ENCODE assay signal across 8 mouse cellular contexts in the genomic region with DNA sequence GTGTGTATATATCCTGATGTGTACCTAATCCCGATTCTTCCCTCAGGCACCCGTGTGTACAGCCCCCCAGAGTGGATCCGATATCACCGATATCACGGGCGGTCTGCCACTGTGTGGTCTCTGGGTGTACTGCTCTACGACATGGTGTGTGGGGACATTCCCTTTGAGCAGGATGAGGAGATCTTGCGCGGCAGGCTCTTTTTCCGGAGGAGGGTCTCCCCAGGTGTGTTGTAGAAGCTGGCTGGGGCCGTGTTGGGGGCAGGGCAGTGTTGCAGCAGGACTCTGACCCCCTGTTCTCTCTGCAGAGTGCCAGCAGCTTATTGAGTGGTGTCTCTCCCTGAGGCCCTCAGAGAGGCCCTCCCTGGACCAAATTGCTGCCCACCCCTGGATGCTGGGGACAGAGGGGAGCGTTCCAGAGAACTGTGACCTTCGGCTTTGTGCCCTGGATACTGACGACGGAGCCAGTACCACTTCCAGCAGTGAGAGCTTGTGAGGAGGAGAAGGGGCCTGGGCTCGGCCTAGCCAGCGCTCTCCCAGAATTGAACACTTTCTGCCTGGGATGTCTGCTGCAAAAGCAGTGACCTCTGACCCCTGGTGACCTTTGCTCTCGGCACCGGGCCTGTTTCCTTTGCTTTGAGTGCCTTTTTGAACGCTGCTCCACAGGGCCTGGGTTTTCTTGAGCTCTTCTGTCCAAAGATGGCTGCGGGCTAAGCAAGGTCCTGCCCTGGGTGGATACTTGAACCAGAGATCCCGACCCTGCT. TPM values are rescaled to one million over a fixed set of nuclear protein-coding genes. Genes with fewer than 3 reads are reported as not detected.
DNase-seq lines count a peak whose midpoint lies in the region; ATAC-seq and TF ChIP-seq lines count a peak whose summit lies in the region.

No protein-coding gene starts in this region.

- H3K4me3 ChIP-seq in testis, adult 2 months (ENCODE audit: control insufficient read depth, low read depth, low read length) = peak overlapping the region; percentile 95
- peak overlapping the region; percentile 70 for H3K4me3 ChIP-seq in heart, embryonic 15.5 days
- peak overlapping the region; percentile 93 for H3K4me3 ChIP-seq in limb, embryonic 10.5 days
- H3K4me3 ChIP-seq in neural tube, embryonic 13.5 days = peak overlapping the region; percentile 94

- peak overlapping the region; percentile 88 for H3K9ac ChIP-seq in heart, embryonic 15.5 days
- peak overlapping the region; percentile 95 for H3K9ac ChIP-seq in neural tube, embryonic 13.5 days

- peak; percentile 73 to 87 for DNase-seq in adrenal gland, adult (ENCODE audit: inconsistent age in 2 of 2, low spot score in 1 of 2)
- no peak for DNase-seq in adrenal gland, postnatal 4 days (ENCODE audit: low spot score in 2 of 2)
- no peak for DNase-seq in testis, postnatal 14 days (ENCODE audit: low spot score)
- DNase-seq in limb, embryonic 10.5 days (ENCODE audit: low spot score) = no peak

- TF ChIP-seq CTCF in testis, adult 2 months (IDR thresholded peaks at IDR 0.05; ENCODE audit: control insufficient read depth, insufficient read depth, insufficient replicate concordance, low read depth, low read length) = peak; percentile 20; the same call in 1 of the 2 replicates

- peak overlapping the region; percentile 92 for H3K4me2 ChIP-seq in heart, embryonic 15.5 days
- peak overlapping the region; percentile 77 for H3K4me2 ChIP-seq in neural tube, embryonic 13.5 days

- WGBS in heart, embryonic 15.5 days = 21% methylated on average over 22 of the region's 22 CpGs
- 55% methylated on average over 22 of the region's 22 CpGs for WGBS in limb, embryonic 10.5 days
- 48% methylated on average over 22 of the region's 22 CpGs for WGBS in neural tube, embryonic 13.5 days

- H3K27me3 ChIP-seq in testis, adult 2 months (ENCODE audit: control insufficient read depth, insufficient read depth, low read length) = no peaks in the 10 kb centered on the region
- H3K27me3 ChIP-seq in heart, embryonic 15.5 days = no peaks in the 10 kb centered on the region
- no peaks in the 10 kb centered on the region for H3K27me3 ChIP-seq in limb, embryonic 10.5 days (ENCODE audit: low read depth, poor library complexity, severe bottlenecking)
- H3K27me3 ChIP-seq in neural tube, embryonic 13.5 days = no peaks in the 10 kb centered on the region

- no peak for TF ChIP-seq POLR2A in testis, adult 2 months (IDR thresholded peaks at IDR 0.05; ENCODE audit: control insufficient read depth, low read depth, low read length)

- ATAC-seq in heart, embryonic 15.5 days (replicated peaks; ENCODE audit: insufficient number of reproducible peaks, insufficient read depth, low FRiP score, low read depth) = no peak
- peak; percentile 25 for ATAC-seq in neural tube, embryonic 13.5 days (ENCODE audit: low read depth)
- ATAC-seq in activated CD4-positive, CD25-positive, alpha-beta regulatory T cell, adult 4 months = no peak

- no peaks in the 10 kb centered on the region for H3K9me3 ChIP-seq in heart, embryonic 15.5 days (replicated peaks)
- no peaks in the 10 kb centered on the region for H3K9me3 ChIP-seq in limb, embryonic 10.5 days (replicated peaks)
- H3K9me3 ChIP-seq in neural tube, embryonic 13.5 days = 0 out of 2 replicates have a peak, but pooled peaks cover 3% of the 10 kb centered on the region

- peaks cover 44% of the 10 kb centered on the region for H3K4me1 ChIP-seq in testis, adult 2 months (ENCODE audit: control insufficient read depth, insufficient read depth, low read length)
- H3K4me1 ChIP-seq in heart, embryonic 15.5 days (replicated peaks) = peaks cover 58% of the 10 kb centered on the region
- H3K4me1 ChIP-seq in limb, embryonic 10.5 days = peaks cover 76% of the 10 kb centered on the region
- H3K4me1 ChIP-seq in neural tube, embryonic 13.5 days (replicated peaks) = peaks cover 36% of the 10 kb centered on the region

- H3K27ac ChIP-seq in testis, adult 2 months (ENCODE audit: control insufficient read depth, insufficient read depth, low read depth, low read length) = peak overlapping the region; percentile 69
- H3K27ac ChIP-seq in heart, embryonic 15.5 days = peak overlapping the region; percentile 95
- peak overlapping the region; percentile 96 for H3K27ac ChIP-seq in limb, embryonic 10.5 days
- H3K27ac ChIP-seq in neural tube, embryonic 13.5 days (replicated peaks) = peak overlapping the region; percentile 98

- peaks cover 3% of the 10 kb centered on the region for H3K36me3 ChIP-seq in testis, adult 2 months (ENCODE audit: control insufficient read depth, insufficient read depth, low read length)
- peaks cover 22% of the 10 kb centered on the region for H3K36me3 ChIP-seq in heart, embryonic 15.5 days
- peaks cover 35% of the 10 kb centered on the region for H3K36me3 ChIP-seq in limb, embryonic 10.5 days
- peaks cover 39% of the 10 kb centered on the region for H3K36me3 ChIP-seq in neural tube, embryonic 13.5 days

RNA-seq across cellular contexts. Expression of gene Pim3, which starts 2.5 kb away (rescaled TPM):
- 10 to 100 TPM; 45.9 to 48.8 TPM for total RNA-seq in adrenal gland, postnatal 4 days (2021)
- polyA plus RNA-seq in testis, adult 2 months (2012; rRNA removed) = 10.8 and 13.2 TPM in 2 replicates
- 61.4 and 71.9 TPM in 2 replicates for polyA plus RNA-seq in heart, embryonic 15.5 days (2015; fragmentation: Nextera tagmentation; extraction: Ambion mirVana)
- 46.6 and 48.2 TPM in 2 replicates for polyA plus RNA-seq in limb, embryonic 10.5 days (2016; fragmentation: Nextera tagmentation; extraction: Ambion mirVana)
- 51.2 and 52.5 TPM in 2 replicates for polyA plus RNA-seq in neural tube, embryonic 13.5 days (2015; fragmentation: Nextera tagmentation; extraction: Ambion mirVana)
- 1 to 10 TPM; 2.6 to 3.6 TPM for polyA plus RNA-seq in activated CD4-positive, CD25-positive, alpha-beta regulatory T cell, adult 4 months (2017; shearing (Covaris generic))

RNA-seq across cellular contexts. Expression of gene Creld2, which starts 45.0 kb away (rescaled TPM):
- total RNA-seq in adrenal gland, postnatal 4 days (2021) = 10 to 100 TPM; 28.0 to 36.1 TPM
- polyA plus RNA-seq in testis, adult 2 months (2012; rRNA removed) = 347 and 372 TPM in 2 replicates
- 47.5 and 62.1 TPM in 2 replicates for polyA plus RNA-seq in heart, embryonic 15.5 days (2015; fragmentation: Nextera tagmentation; extraction: Ambion mirVana)
- 98.5 and 99.0 TPM in 2 replicates for polyA plus RNA-seq in limb, embryonic 10.5 days (2016; fragmentation: Nextera tagmentation; extraction: Ambion mirVana)
- polyA plus RNA-seq in neural tube, embryonic 13.5 days (2015; fragmentation: Nextera tagmentation; extraction: Ambion mirVana) = 62.4 and 70.9 TPM in 2 replicates
- 10 to 100 TPM; 25.4 to 30.9 TPM for polyA plus RNA-seq in activated CD4-positive, CD25-positive, alpha-beta regulatory T cell, adult 4 months (2017; shearing (Covaris generic))

RNA-seq across cellular contexts. Expression of gene Alg12, which starts 45.3 kb away (rescaled TPM):
- total RNA-seq in adrenal gland, postnatal 4 days (2021) = 10 to 100 TPM; 15.8 to 16.6 TPM
- 24.6 and 32.8 TPM in 2 replicates for polyA plus RNA-seq in testis, adult 2 months (2012; rRNA removed)
- 8.6 and 11.2 TPM in 2 replicates for polyA plus RNA-seq in heart, embryonic 15.5 days (2015; fragmentation: Nextera tagmentation; extraction: Ambion mirVana)
- 10.8 and 12.3 TPM in 2 replicates for polyA plus RNA-seq in limb, embryonic 10.5 days (2016; fragmentation: Nextera tagmentation; extraction: Ambion mirVana)
- polyA plus RNA-seq in neural tube, embryonic 13.5 days (2015; fragmentation: Nextera tagmentation; extraction: Ambion mirVana) = 7.8 and 9.3 TPM in 2 replicates
- 10 to 100 TPM; 13.5 to 15.0 TPM for polyA plus RNA-seq in activated CD4-positive, CD25-positive, alpha-beta regulatory T cell, adult 4 months (2017; shearing (Covaris generic))

Comparison
In these comparisons a context has a peak if more than half of its experiments do, and no peak if none do; other contexts are left out.
1. DNase-seq: peak in adrenal gland, adult (2 of 2); none in adrenal gland, postnatal 4 days (0 of 2), testis, postnatal 14 days (single experiment) and limb, embryonic 10.5 days (single experiment).
2. Peak in every context shown above with its lines, with median percentiles within 50 percentile points of each other: H3K27ac ChIP-seq and H3K4me3 ChIP-seq.